Mouse (Mus musculus) forebrain, embryonic 11.5 days (tissue): Measurements from ENCODE around the gene Mllt1. TPM values are rescaled to one million over a fixed set of nuclear protein-coding genes. Genes with fewer than 3 reads are reported as not detected.

Source experiments
- ATAC-seq: fragments of 200-750 bp; cut with Nextera tagmentation; replicated peaks from 2 replicates; pipeline ENCODE4 v1.8.0; 2017; ENCODE audit warnings: moderate TSS enrichment; ENCODE audit not compliant: low FRiP score
- DNase-seq: peaks from one replicate; pipeline ENCODE4 v3.0.0-alpha.2; 2017; ENCODE audit warnings: low spot score
- H3K27ac ChIP-seq: fragments of 300-500 bp; sonication (generic); 2 replicates; pipeline ENCODE4 v1.5.1; 2014; ENCODE audit warnings: low read depth, low read length
- H3K27me3 ChIP-seq: fragments of 300-500 bp; sonication (generic); 2 replicates; pipeline ENCODE4 v1.6.1; 2014; ENCODE audit warnings: mild to moderate bottlenecking, low read length, mixed read lengths; ENCODE audit not compliant: control insufficient read depth, insufficient read depth
- H3K36me3 ChIP-seq: fragments of 300-500 bp; sonication (generic); 2 replicates; pipeline ENCODE4 v1.6.1; 2014; ENCODE audit warnings: mild to moderate bottlenecking, low read length, moderate library complexity, mixed read lengths; ENCODE audit not compliant: control insufficient read depth, insufficient read depth
- H3K4me1 ChIP-seq: fragments of 300-500 bp; sonication (generic); replicated peaks from 2 replicates; pipeline ENCODE4 v1.6.1; 2014; ENCODE audit warnings: low read length, mixed read lengths; ENCODE audit not compliant: control insufficient read depth, insufficient read depth
- H3K4me2 ChIP-seq: fragments of 300-500 bp; sonication (generic); 2 replicates; pipeline ENCODE4 v1.6.1; 2014; ENCODE audit warnings: low read depth, mild to moderate bottlenecking, low read length, moderate library complexity, mixed read lengths; ENCODE audit not compliant: severe bottlenecking
- H3K4me3 ChIP-seq: fragments of 300-500 bp; sonication (generic); 2 replicates; pipeline ENCODE4 v1.5.1; 2014; ENCODE audit warnings: low read depth, low read length
- H3K9ac ChIP-seq: fragments of 300-500 bp; sonication (generic); 2 replicates; pipeline ENCODE4 v1.6.1; 2014; ENCODE audit warnings: low read length
- H3K9me3 ChIP-seq: fragments of 300-500 bp; sonication (generic); 2 replicates; pipeline ENCODE4 v1.6.1; 2016; ENCODE audit warnings: low read length, mixed read lengths; ENCODE audit not compliant: control insufficient read depth
- WGBS: fragments of 180-500 bp; shearing (Covaris S2); extraction: QIAGEN DNeasy Blood & Tissue Kit; methylation state at CpG from one replicate; pipeline ENCODE4 v1.1.7; 2014; 5-methylcytosine and 5-hydroxymethylcytosine counted together
- polyA plus RNA-seq: library from polyadenylated mRNA; unstranded; fragments of >200 nt; fragmentation: Nextera tagmentation; extraction: Ambion mirVana; gene quantifications from 2 replicates; pipeline ENCODE4 v1.2.1, GENCODE M21; 2014

Mllt1 gene
- polyA plus RNA-seq, 1 experiment from 2014 or later: 56.7 TPM

- H3K9me3 ChIP-seq: no peaks in the 10 kb centered on the region
- H3K4me2 ChIP-seq: no peak overlapping the region
- no peaks in the 10 kb centered on the region for H3K36me3 ChIP-seq
- no peak for ATAC-seq
- 57% methylated on average over 9 of the region's 9 CpGs for WGBS
- no peaks in the 10 kb centered on the region for H3K27me3 ChIP-seq
- no peak for DNase-seq
- no peaks in the 10 kb centered on the region for H3K4me1 ChIP-seq
- H3K27ac ChIP-seq: no peak overlapping the region
- no peak overlapping the region for H3K9ac ChIP-seq
- no peak overlapping the region for H3K4me3 ChIP-seq
Measured at GRCm38 (mm10) chr17:56869481-56869977, 65.7 kb downstream of the Mllt1 start.

GRCm38 (mm10) chr17:56866071-56866470, 69.1 kb downstream of the Mllt1 start:
- no peak for ATAC-seq
- 88% methylated on average over 7 of the region's 7 CpGs for WGBS

GRCm38 (mm10) chr17:56861197-56861596, 74.0 kb downstream of the Mllt1 start:
- Histone ChIP-seq H3K4me1 (no peaks in the 10 kb centered on the region), H3K27ac (no peak overlapping the region), H3K27me3 (no peaks in the 10 kb centered on the region), H3K4me2 (no peak overlapping the region), H3K9ac (no peak overlapping the region), H3K4me3 (no peak overlapping the region), H3K9me3 (no peaks in the 10 kb centered on the region), H3K36me3 (no peaks in the 10 kb centered on the region)
- DNase-seq (no peak), ATAC-seq (no peak)
- 58% methylated on average over 3 of the region's 3 CpGs for WGBS

More at GRCm38 (mm10) chr17:56866071-56866470, 69.1 kb downstream of the Mllt1 start:
- Histone ChIP-seq H3K36me3 (no peaks in the 10 kb centered on the region), H3K4me1 (no peaks in the 10 kb centered on the region), H3K4me2 (no peak overlapping the region), H3K27ac (no peak overlapping the region), H3K27me3 (no peaks in the 10 kb centered on the region), H3K9ac (no peak overlapping the region), H3K4me3 (no peak overlapping the region), H3K9me3 (no peaks in the 10 kb centered on the region)
- no peak for DNase-seq

GRCm38 (mm10) chr17:56858922-56859321, 76.3 kb downstream of the Mllt1 start:
- no peaks in the 10 kb centered on the region for H3K36me3 ChIP-seq
- ATAC-seq (no peak), DNase-seq (no peak)
- H3K9me3 ChIP-seq: no peaks in the 10 kb centered on the region
- H3K9ac ChIP-seq: no peak overlapping the region
- H3K4me2 ChIP-seq: no peak overlapping the region
- no peak overlapping the region for H3K4me3 ChIP-seq
- no peak overlapping the region for H3K27ac ChIP-seq
- WGBS: 64% methylated on average over 7 of the region's 7 CpGs
- H3K27me3 ChIP-seq: no peaks in the 10 kb centered on the region
- no peaks in the 10 kb centered on the region for H3K4me1 ChIP-seq

GRCm38 (mm10) chr17:56858216-56858615, 77.0 kb downstream of the Mllt1 start:
- peak; percentile 80 for DNase-seq

GRCm38 (mm10) chr17:56855421-56855820, 79.8 kb downstream of the Mllt1 start:
- no peaks in the 10 kb centered on the region for H3K4me1 ChIP-seq
- H3K27ac ChIP-seq: no peak overlapping the region
- no peaks in the 10 kb centered on the region for H3K27me3 ChIP-seq
- ATAC-seq (no peak), DNase-seq (no peak)
- no peak overlapping the region for H3K4me3 ChIP-seq
- H3K9ac ChIP-seq: no peak overlapping the region
- no peaks in the 10 kb centered on the region for H3K9me3 ChIP-seq
- WGBS: 87% methylated on average over 3 of the region's 3 CpGs
- no peaks in the 10 kb centered on the region for H3K36me3 ChIP-seq
- H3K4me2 ChIP-seq: no peak overlapping the region

More at GRCm38 (mm10) chr17:56858216-56858615, 77.0 kb downstream of the Mllt1 start:
- H3K36me3 ChIP-seq: no peaks in the 10 kb centered on the region
- H3K4me2 ChIP-seq: no peak overlapping the region
- WGBS: 57% methylated on average over 4 of the region's 4 CpGs
- no peak overlapping the region for H3K4me3 ChIP-seq
- no peak overlapping the region for H3K27ac ChIP-seq
- no peak for ATAC-seq
- H3K27me3 ChIP-seq: no peaks in the 10 kb centered on the region
- H3K9me3 ChIP-seq: no peaks in the 10 kb centered on the region
- H3K9ac ChIP-seq: no peak overlapping the region
- H3K4me1 ChIP-seq: no peaks in the 10 kb centered on the region

GRCm38 (mm10) chr17:56851167-56851566, 84.0 kb downstream of the Mllt1 start:
- no peak for ATAC-seq
- Histone ChIP-seq H3K9ac (no peak overlapping the region), H3K4me3 (no peak overlapping the region), H3K27ac (no peak overlapping the region), H3K9me3 (no peaks in the 10 kb centered on the region), H3K4me2 (no peak overlapping the region), H3K36me3 (no peaks in the 10 kb centered on the region), H3K4me1 (no peaks in the 10 kb centered on the region), H3K27me3 (no peaks in the 10 kb centered on the region)
- WGBS: 72% methylated on average over 3 of the region's 3 CpGs
- no peak for DNase-seq

- H3K9me3 ChIP-seq: no peaks in the 10 kb centered on the region
- no peaks in the 10 kb centered on the region for H3K36me3 ChIP-seq
- WGBS: 87% methylated on average over 13 of the region's 13 CpGs
- H3K4me1 ChIP-seq: no peaks in the 10 kb centered on the region
- no peak for ATAC-seq
- H3K9ac ChIP-seq: no peak overlapping the region
- DNase-seq: no peak
- no peak overlapping the region for H3K27ac ChIP-seq
- H3K4me3 ChIP-seq: no peak overlapping the region
- no peak overlapping the region for H3K4me2 ChIP-seq
- H3K27me3 ChIP-seq: no peaks in the 10 kb centered on the region
Measured at GRCm38 (mm10) chr17:56849710-56850109, 85.5 kb downstream of the Mllt1 start.

GRCm38 (mm10) chr17:56848785-56849184, 86.4 kb downstream of the Mllt1 start:
- no peaks in the 10 kb centered on the region for H3K36me3 ChIP-seq
- DNase-seq (no peak), ATAC-seq (no peak)
- H3K9ac ChIP-seq: no peak overlapping the region
- no peak overlapping the region for H3K4me3 ChIP-seq
- H3K4me1 ChIP-seq: no peaks in the 10 kb centered on the region
- no peaks in the 10 kb centered on the region for H3K9me3 ChIP-seq
- no peak overlapping the region for H3K27ac ChIP-seq
- no peak overlapping the region for H3K4me2 ChIP-seq
- WGBS: 82% methylated on average over 5 of the region's 5 CpGs
- H3K27me3 ChIP-seq: no peaks in the 10 kb centered on the region
